Mouse (Mus musculus) brain, embryonic 14.5 days (tissue): ENCODE data around the gene Wwox.

Experiments used
- CTCF ChIP-seq: fragments of 200-500 bp; IDR thresholded peaks from 2 replicates; pipeline ENCODE4 v1.5.1; 2012; ENCODE audit warnings: inconsistent platforms, mild to moderate bottlenecking, moderate library complexity, borderline replicate concordance; ENCODE audit not compliant: insufficient read depth, insufficient read length; ENCODE audit errors: extremely low read depth
- POLR2A ChIP-seq: fragments of 200-500 bp; IDR thresholded peaks from 2 replicates; pipeline ENCODE4 v1.6.1; 2012; ENCODE audit warnings: mild to moderate bottlenecking, inconsistent platforms, borderline replicate concordance; ENCODE audit not compliant: poor library complexity, insufficient read depth, insufficient read length, severe bottlenecking; ENCODE audit errors: extremely low read depth

GRCm38 (mm10) chr8:114398326-114398725 is 41.1 kb upstream of the Wwox start:
- TF ChIP-seq CTCF (no peak), POLR2A (no peak)
